Mouse (Mus musculus): Measurements from ENCODE around the gene Polr3e. TPM values are rescaled to one million over a fixed set of nuclear protein-coding genes. Genes with fewer than 3 reads are reported as not detected.
A peak's percentile ranks its signal among the peaks of the same experiment; 100 is the strongest.

Polr3e gene
- polyA plus RNA-seq, 1 experiment from 2014 or later = 19.2 TPM

DNA sequence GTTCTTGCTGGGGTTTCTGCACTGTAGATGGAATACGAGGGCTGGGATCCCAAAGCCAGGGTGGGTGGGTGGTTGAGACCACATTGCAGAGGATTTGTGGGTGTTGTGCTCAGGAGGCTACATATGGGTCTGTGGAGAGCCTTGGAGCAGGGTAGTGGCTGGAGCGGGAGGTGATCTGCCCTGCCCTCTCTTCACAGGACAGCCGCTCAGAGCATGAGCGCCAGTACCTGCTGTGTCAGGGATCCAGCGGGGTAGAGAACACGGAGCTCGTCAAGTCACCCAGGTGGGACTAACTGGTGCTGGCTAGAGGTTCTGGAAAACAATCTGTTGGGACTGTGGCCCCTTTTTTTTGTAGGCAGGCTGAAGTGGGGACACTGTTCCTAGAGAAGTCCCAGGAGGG, 15.6 kb downstream of the Polr3e start:
- H3K27me3 ChIP-seq (ENCODE audit: control insufficient read depth, insufficient read depth, low read length) = no peaks in the 10 kb centered on the region
- H3K36me3 ChIP-seq (ENCODE audit: control insufficient read depth, insufficient read depth, low read length) = peaks cover 24% of the 10 kb centered on the region
- DNase-seq (ENCODE audit: low spot score) = no peak
- 94% methylated on average over 7 of the region's 7 CpGs for WGBS
- H3K9ac ChIP-seq (ENCODE audit: low read length) = no peak overlapping the region
- no peak overlapping the region for H3K27ac ChIP-seq (ENCODE audit: low read depth, low read length)
- H3K4me3 ChIP-seq (ENCODE audit: low read depth, low read length) = no peak overlapping the region
- no peak overlapping the region for H3K4me2 ChIP-seq (ENCODE audit: low read depth)
- no peaks in the 10 kb centered on the region for H3K4me1 ChIP-seq (ENCODE audit: control insufficient read depth, insufficient read depth, low read length)
- no peak for ATAC-seq (ENCODE audit: insufficient read depth, low FRiP score, low TSS enrichment)
- no peaks in the 10 kb centered on the region for H3K9me3 ChIP-seq (ENCODE audit: control insufficient read depth, low read length)

DNA sequence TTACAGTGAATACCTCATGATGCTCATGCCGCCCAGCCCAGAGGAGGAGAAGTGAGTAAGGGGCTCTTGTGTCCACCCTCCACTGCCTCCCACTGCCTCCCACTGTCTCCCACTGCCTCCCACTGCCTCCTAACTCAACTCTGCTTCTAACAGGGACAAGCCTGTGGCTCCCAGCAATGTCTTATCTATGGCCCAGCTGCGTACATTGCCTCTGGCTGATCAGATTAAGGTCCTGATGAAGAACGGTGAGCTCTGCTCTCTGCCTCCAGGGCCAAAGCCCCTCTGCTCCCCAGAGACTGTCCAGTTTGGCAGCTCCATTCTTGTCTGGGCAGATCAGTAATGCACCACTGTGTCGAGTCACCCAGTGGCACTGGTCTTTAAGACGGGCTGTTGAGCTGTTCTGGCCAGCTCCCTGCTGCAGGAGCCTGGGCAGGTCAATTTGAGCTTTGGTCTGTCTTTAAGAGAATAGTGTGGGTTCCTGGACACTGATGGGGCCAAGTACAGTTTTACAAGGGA, 16.2 kb downstream of the Polr3e start:
- DNase-seq (ENCODE audit: low spot score) = no peak
- WGBS = 83% methylated on average over 4 of the region's 5 CpGs
- H3K4me1 ChIP-seq (ENCODE audit: control insufficient read depth, insufficient read depth, low read length) = no peaks in the 10 kb centered on the region
- no peaks in the 10 kb centered on the region for H3K27me3 ChIP-seq (ENCODE audit: control insufficient read depth, insufficient read depth, low read length)
- no peak overlapping the region for H3K4me3 ChIP-seq (ENCODE audit: low read depth, low read length)
- no peak overlapping the region for H3K4me2 ChIP-seq (ENCODE audit: low read depth)
- H3K9ac ChIP-seq (ENCODE audit: low read length) = no peak overlapping the region
- H3K27ac ChIP-seq (ENCODE audit: low read depth, low read length) = no peak overlapping the region
- ATAC-seq (ENCODE audit: insufficient read depth, low FRiP score, low TSS enrichment) = no peak
- no peaks in the 10 kb centered on the region for H3K9me3 ChIP-seq (ENCODE audit: control insufficient read depth, low read length)
- H3K36me3 ChIP-seq (ENCODE audit: control insufficient read depth, insufficient read depth, low read length) = peaks cover 19% of the 10 kb centered on the region

- 49% methylated on average over 5 of the region's 5 CpGs for WGBS
- ATAC-seq (ENCODE audit: insufficient read depth, low FRiP score, low TSS enrichment) = no peak
- Histone ChIP-seq H3K27me3 (ENCODE audit: control insufficient read depth, insufficient read depth, low read length) (no peaks in the 10 kb centered on the region), H3K36me3 (ENCODE audit: control insufficient read depth, insufficient read depth, low read length) (peaks cover 16% of the 10 kb centered on the region), H3K27ac (ENCODE audit: low read depth, low read length) (no peak overlapping the region), H3K9me3 (ENCODE audit: control insufficient read depth, low read length) (no peaks in the 10 kb centered on the region), H3K4me2 (ENCODE audit: low read depth) (no peak overlapping the region), H3K9ac (ENCODE audit: low read length) (no peak overlapping the region), H3K4me1 (ENCODE audit: control insufficient read depth, insufficient read depth, low read length) (no peaks in the 10 kb centered on the region), H3K4me3 (ENCODE audit: low read depth, low read length) (no peak overlapping the region)
- peak; percentile 46 for DNase-seq (ENCODE audit: low spot score)
These were observed 17.2 kb downstream of the Polr3e start for GRCm38 (mm10) chr7:120934716-120935115.

- Histone ChIP-seq H3K27ac (ENCODE audit: low read depth, low read length) (no peak overlapping the region), H3K4me3 (ENCODE audit: low read depth, low read length) (no peak overlapping the region), H3K4me2 (ENCODE audit: low read depth) (no peak overlapping the region), H3K27me3 (ENCODE audit: control insufficient read depth, insufficient read depth, low read length) (no peaks in the 10 kb centered on the region), H3K36me3 (ENCODE audit: control insufficient read depth, insufficient read depth, low read length) (peaks cover 26% of the 10 kb centered on the region), H3K9me3 (ENCODE audit: control insufficient read depth, low read length) (no peaks in the 10 kb centered on the region), H3K4me1 (ENCODE audit: control insufficient read depth, insufficient read depth, low read length) (no peaks in the 10 kb centered on the region), H3K9ac (ENCODE audit: low read length) (no peak overlapping the region)
- WGBS = 88% methylated on average over 4 of the region's 4 CpGs
- DNase-seq (ENCODE audit: low spot score) = no peak
- ATAC-seq (ENCODE audit: insufficient read depth, low FRiP score, low TSS enrichment) = no peak
These were observed 19.0 kb downstream of the Polr3e start for GRCm38 (mm10) chr7:120936522-120936921.

GRCm38 (mm10) chr7:120938206-120938605, 20.7 kb downstream of the Polr3e start:
- Histone ChIP-seq H3K27me3 (ENCODE audit: control insufficient read depth, insufficient read depth, low read length) (no peaks in the 10 kb centered on the region), H3K9ac (ENCODE audit: low read length) (no peak overlapping the region), H3K27ac (ENCODE audit: low read depth, low read length) (no peak overlapping the region), H3K4me1 (ENCODE audit: control insufficient read depth, insufficient read depth, low read length) (no peaks in the 10 kb centered on the region), H3K4me2 (ENCODE audit: low read depth) (no peak overlapping the region), H3K4me3 (ENCODE audit: low read depth, low read length) (no peak overlapping the region), H3K9me3 (ENCODE audit: control insufficient read depth, low read length) (no peaks in the 10 kb centered on the region), H3K36me3 (ENCODE audit: control insufficient read depth, insufficient read depth, low read length) (peaks cover 30% of the 10 kb centered on the region)
- ATAC-seq (ENCODE audit: insufficient read depth, low FRiP score, low TSS enrichment) = no peak
- WGBS = 93% methylated on average over 9 of the region's 9 CpGs
- DNase-seq (ENCODE audit: low spot score) = no peak

GRCm38 (mm10) chr7:120940343-120940742, 22.8 kb downstream of the Polr3e start:
- no peaks in the 10 kb centered on the region for H3K27me3 ChIP-seq (ENCODE audit: control insufficient read depth, insufficient read depth, low read length)
- WGBS = 91% methylated on average over 12 of the region's 12 CpGs
- DNase-seq (ENCODE audit: low spot score) (no peak), ATAC-seq (ENCODE audit: insufficient read depth, low FRiP score, low TSS enrichment) (no peak)
- H3K4me3 ChIP-seq (ENCODE audit: low read depth, low read length) = no peak overlapping the region
- H3K9me3 ChIP-seq (ENCODE audit: control insufficient read depth, low read length) = no peaks in the 10 kb centered on the region
- H3K27ac ChIP-seq (ENCODE audit: low read depth, low read length) = no peak overlapping the region
- no peak overlapping the region for H3K4me2 ChIP-seq (ENCODE audit: low read depth)
- no peak overlapping the region for H3K9ac ChIP-seq (ENCODE audit: low read length)
- no peaks in the 10 kb centered on the region for H3K4me1 ChIP-seq (ENCODE audit: control insufficient read depth, insufficient read depth, low read length)
- peaks cover 28% of the 10 kb centered on the region for H3K36me3 ChIP-seq (ENCODE audit: control insufficient read depth, insufficient read depth, low read length)

DNA sequence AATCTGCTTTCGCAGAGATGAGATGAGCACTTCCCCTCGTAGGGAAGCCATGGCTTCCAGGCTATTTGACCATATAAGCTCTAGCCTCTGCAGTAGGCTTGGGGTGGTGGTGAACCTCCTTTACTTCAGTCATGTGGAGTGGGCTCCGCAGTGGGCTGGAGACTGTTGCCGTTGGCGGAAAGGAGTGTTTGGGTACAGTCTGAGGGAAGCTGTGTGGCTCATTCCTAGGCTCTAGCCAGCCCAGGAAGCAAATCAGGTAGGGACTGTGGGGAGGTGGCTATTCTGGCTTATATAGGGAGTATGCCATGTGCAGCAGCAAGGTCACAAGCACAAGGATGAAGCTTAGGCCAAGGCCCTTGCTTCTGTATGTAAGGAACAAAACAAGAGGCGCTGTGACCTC, 23.7 kb downstream of the Polr3e start:
- H3K9me3 ChIP-seq (ENCODE audit: control insufficient read depth, low read length) = no peaks in the 10 kb centered on the region
- peaks cover 28% of the 10 kb centered on the region for H3K36me3 ChIP-seq (ENCODE audit: control insufficient read depth, insufficient read depth, low read length)
- no peak overlapping the region for H3K4me3 ChIP-seq (ENCODE audit: low read depth, low read length)
- H3K4me1 ChIP-seq (ENCODE audit: control insufficient read depth, insufficient read depth, low read length) = no peaks in the 10 kb centered on the region
- no peak overlapping the region for H3K9ac ChIP-seq (ENCODE audit: low read length)
- no peak overlapping the region for H3K4me2 ChIP-seq (ENCODE audit: low read depth)
- no peak overlapping the region for H3K27ac ChIP-seq (ENCODE audit: low read depth, low read length)
- ATAC-seq (ENCODE audit: insufficient read depth, low FRiP score, low TSS enrichment) = no peak
- no peaks in the 10 kb centered on the region for H3K27me3 ChIP-seq (ENCODE audit: control insufficient read depth, insufficient read depth, low read length)
- WGBS = 96% methylated on average over 6 of the region's 6 CpGs
- DNase-seq (ENCODE audit: low spot score) = no peak

DNA sequence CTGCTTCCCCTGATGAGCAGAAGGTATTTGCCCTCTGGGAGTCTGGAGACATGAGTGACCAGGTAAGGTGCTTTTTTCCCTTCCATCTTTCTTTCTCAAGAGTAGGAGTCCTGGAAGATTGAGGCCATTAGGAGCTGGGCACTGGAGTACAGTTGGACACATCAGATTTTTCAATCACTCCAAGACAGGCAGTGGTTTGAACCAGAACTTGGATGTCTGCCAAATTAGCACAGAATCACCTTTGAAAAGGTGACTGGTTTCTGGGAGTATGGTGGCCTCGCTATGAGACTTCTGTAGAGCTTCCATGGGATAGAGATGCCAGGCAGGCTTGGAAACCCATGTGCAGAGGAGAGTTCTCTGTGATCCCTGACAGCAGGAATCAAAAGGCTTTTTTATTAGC, 25.0 kb downstream of the Polr3e start:
- Histone ChIP-seq H3K27ac (ENCODE audit: low read depth, low read length) (no peak overlapping the region), H3K9me3 (ENCODE audit: control insufficient read depth, low read length) (no peaks in the 10 kb centered on the region), H3K4me2 (ENCODE audit: low read depth) (no peak overlapping the region), H3K9ac (ENCODE audit: low read length) (no peak overlapping the region), H3K27me3 (ENCODE audit: control insufficient read depth, insufficient read depth, low read length) (no peaks in the 10 kb centered on the region), H3K4me3 (ENCODE audit: low read depth, low read length) (no peak overlapping the region), H3K36me3 (ENCODE audit: control insufficient read depth, insufficient read depth, low read length) (peaks cover 24% of the 10 kb centered on the region), H3K4me1 (ENCODE audit: control insufficient read depth, insufficient read depth, low read length) (no peaks in the 10 kb centered on the region)
- 94% methylated on average over 1 of the region's 1 CpGs for WGBS
- no peak for DNase-seq (ENCODE audit: low spot score)
- no peak for ATAC-seq (ENCODE audit: insufficient read depth, low FRiP score, low TSS enrichment)

GRCm38 (mm10) chr7:120943936-120944509, 26.5 kb downstream of the Polr3e start:
- WGBS = 72% methylated on average over 7 of the region's 8 CpGs
- H3K9ac ChIP-seq (ENCODE audit: low read length) = no peak overlapping the region
- H3K9me3 ChIP-seq (ENCODE audit: control insufficient read depth, low read length) = no peaks in the 10 kb centered on the region
- no peak overlapping the region for H3K4me2 ChIP-seq (ENCODE audit: low read depth)
- H3K4me1 ChIP-seq (ENCODE audit: control insufficient read depth, insufficient read depth, low read length) = no peaks in the 10 kb centered on the region
- no peaks in the 10 kb centered on the region for H3K27me3 ChIP-seq (ENCODE audit: control insufficient read depth, insufficient read depth, low read length)
- peaks cover 21% of the 10 kb centered on the region for H3K36me3 ChIP-seq (ENCODE audit: control insufficient read depth, insufficient read depth, low read length)
- H3K4me3 ChIP-seq (ENCODE audit: low read depth, low read length) = no peak overlapping the region
- DNase-seq (ENCODE audit: low spot score) (no peak), ATAC-seq (ENCODE audit: insufficient read depth, low FRiP score, low TSS enrichment) (no peak)
- no peak overlapping the region for H3K27ac ChIP-seq (ENCODE audit: low read depth, low read length)

All from neural tube, embryonic 11.5 days (tissue).